Mouse (Mus musculus) MEL (cell line): ENCODE measurements around the gene Ccr6. TPM values are rescaled to one million over a fixed set of nuclear protein-coding genes. Genes with fewer than 3 reads are reported as not detected.

Experiments
- DNase-seq: peaks from one replicate; pipeline ENCODE4 v3.0.0; 2011; ENCODE audit warnings: low read depth, low spot score
- H3K27ac ChIP-seq: 2 replicates; pipeline ENCODE4 v1.5.1; 2012; ENCODE audit warnings: low read depth, mild to moderate bottlenecking, control low read depth, low read length, moderate library complexity; ENCODE audit not compliant: control insufficient read depth
- H3K27me3 ChIP-seq, 2 experiments: fragments of 150-350 bp in 1 of 2; sonication (generic) in 1 of 2; 2 replicates each; pipeline ENCODE4 v1.6.1; 2012; ENCODE audit warnings: low read length in 2 of 2, mild to moderate bottlenecking in 2 of 2, improper control_type of control experiment in 1 of 2, moderate library complexity in 1 of 2; ENCODE audit not compliant: insufficient read depth in 2 of 2, control insufficient read depth in 1 of 2
- H3K36me3 ChIP-seq, 2 experiments: 2 replicates each; pipeline ENCODE4 v1.6.1; 2012 to 2014; ENCODE audit warnings: low read length in 2 of 2, improper control_type of control experiment in 1 of 2, inconsistent platforms in 1 of 2, mild to moderate bottlenecking in 1 of 2; ENCODE audit not compliant: insufficient read depth in 2 of 2, control insufficient read depth in 1 of 2
- H3K4me1 ChIP-seq, 2 experiments: fragments of 150-350 bp in 1 of 2; sonication (generic) in 1 of 2; 2 replicates each; pipeline ENCODE4 v1.6.1; 2012; ENCODE audit warnings: low read length in 2 of 2, improper control_type of control experiment in 1 of 2, mild to moderate bottlenecking in 1 of 2; ENCODE audit not compliant: insufficient read depth in 2 of 2, control insufficient read depth in 1 of 2
- H3K4me3 ChIP-seq, 2 experiments: fragments of 150-350 bp in 1 of 2; sonication (generic) in 1 of 2; 2 replicates each; pipeline ENCODE4 v1.5.1; 2012; ENCODE audit warnings: low read depth in 2 of 2, low read length in 2 of 2, mild to moderate bottlenecking in 2 of 2, moderate library complexity in 2 of 2, control low read depth in 1 of 2, improper control_type of control experiment in 1 of 2; ENCODE audit not compliant: control insufficient read depth in 1 of 2, insufficient read depth in 1 of 2
- H3K79me2 ChIP-seq: 2 replicates; pipeline ENCODE4 v1.6.1; 2012; ENCODE audit warnings: mild to moderate bottlenecking, low read length, moderate library complexity; ENCODE audit not compliant: control insufficient read depth, poor library complexity, insufficient read depth
- H3K9ac ChIP-seq: 2 replicates; pipeline ENCODE4 v1.6.1; 2012; ENCODE audit warnings: low read depth, mild to moderate bottlenecking, control low read depth, low read length, moderate library complexity; ENCODE audit not compliant: control insufficient read depth, poor library complexity, severe bottlenecking
- H3K9me3 ChIP-seq: fragments of 150-350 bp; sonication (generic); replicated peaks from 2 replicates; pipeline ENCODE4 v1.6.1; 2012; ENCODE audit warnings: mild to moderate bottlenecking, low read length, improper control_type of control experiment, moderate library complexity; ENCODE audit not compliant: insufficient read depth
- CHD2 ChIP-seq: IDR thresholded peaks from 2 replicates; pipeline ENCODE4 v1.6.1; 2011; ENCODE audit warnings: low read length, improper control_type of control experiment
- CTCF ChIP-seq, 3 experiments: IDR thresholded peaks in 2 of 3; conservative IDR thresholded peaks in 1 of 3; 2 replicates each; pipeline ENCODE4 v1.5.1; 2011 to 2012; ENCODE audit warnings: low read length in 3 of 3, low read depth in 2 of 3, mild to moderate bottlenecking in 2 of 3, improper control_type of control experiment in 1 of 3, inconsistent platforms in 1 of 3, mixed read lengths in 1 of 3, moderate library complexity in 1 of 3; ENCODE audit not compliant: control insufficient read depth in 1 of 3, insufficient read depth in 1 of 3, poor library complexity in 1 of 3, severe bottlenecking in 1 of 3
- ELF1 ChIP-seq: IDR thresholded peaks from 2 replicates; pipeline ENCODE4 v1.6.1; 2014; ENCODE audit warnings: low read depth, mild to moderate bottlenecking, inconsistent platforms, low read length, improper control_type of control experiment, moderate library complexity
- EP300 ChIP-seq, 2 experiments: IDR thresholded peaks; 2 replicates each; pipeline ENCODE4 v1.6.1; 2011; ENCODE audit warnings: improper control_type of control experiment in 2 of 2, low read length in 2 of 2, low read depth in 1 of 2, mild to moderate bottlenecking in 1 of 2
- GATA1 ChIP-seq: IDR thresholded peaks from 2 replicates; pipeline ENCODE4 v1.6.1; 2011; ENCODE audit warnings: low read depth, low read length, improper control_type of control experiment
- HCFC1 ChIP-seq: IDR thresholded peaks from 2 replicates; pipeline ENCODE4 v1.6.1; 2012; ENCODE audit warnings: low read depth, mild to moderate bottlenecking, inconsistent platforms, low read length, improper control_type of control experiment, moderate library complexity
- KAT2A ChIP-seq: conservative IDR thresholded peaks from 2 replicates; pipeline ENCODE4 v1.6.1; 2012; ENCODE audit warnings: low read depth, low read length, improper control_type of control experiment, inconsistent platforms
- MAX ChIP-seq: IDR thresholded peaks from 2 replicates; pipeline ENCODE4 v1.6.1; 2011; ENCODE audit warnings: low read length, improper control_type of control experiment
- MAZ ChIP-seq: IDR thresholded peaks from 2 replicates; pipeline ENCODE4 v1.6.1; 2012; ENCODE audit warnings: low read depth, mild to moderate bottlenecking, inconsistent platforms, low read length, improper control_type of control experiment
- MEF2A ChIP-seq: IDR thresholded peaks from 2 replicates; pipeline ENCODE4 v1.6.1; 2014; ENCODE audit warnings: low read depth, mild to moderate bottlenecking, inconsistent platforms, low read length, improper control_type of control experiment; ENCODE audit not compliant: poor library complexity, insufficient replicate concordance, severe bottlenecking; ENCODE audit errors: extremely low read depth
- MXI1 ChIP-seq: IDR thresholded peaks from 2 replicates; pipeline ENCODE4 v1.6.1; 2011; ENCODE audit warnings: mild to moderate bottlenecking, low read depth, low read length, improper control_type of control experiment
- MYB ChIP-seq: IDR thresholded peaks from 2 replicates; pipeline ENCODE4 v1.6.1; 2011; ENCODE audit warnings: mild to moderate bottlenecking, low read depth, low read length, improper control_type of control experiment
- NELFE ChIP-seq: IDR thresholded peaks from 2 replicates; pipeline ENCODE4 v1.6.1; 2011; ENCODE audit warnings: low read depth, low read length, improper control_type of control experiment
- NRF1 ChIP-seq: IDR thresholded peaks from 2 replicates; pipeline ENCODE4 v1.6.1; 2014; ENCODE audit warnings: low read depth, mild to moderate bottlenecking, inconsistent platforms, low read length, improper control_type of control experiment, moderate library complexity; ENCODE audit not compliant: poor library complexity, insufficient read depth, severe bottlenecking
- POLR2A ChIP-seq, 2 experiments: IDR thresholded peaks; 2 replicates each; pipeline ENCODE4 v1.6.1; 2011 to 2012; ENCODE audit warnings: low read length in 2 of 2, mild to moderate bottlenecking in 2 of 2, control low read depth in 1 of 2, improper control_type of control experiment in 1 of 2, low read depth in 1 of 2, moderate library complexity in 1 of 2; ENCODE audit not compliant: control insufficient read depth in 1 of 2, insufficient read depth in 1 of 2, poor library complexity in 1 of 2
- SIN3A ChIP-seq: IDR thresholded peaks from 2 replicates; pipeline ENCODE4 v1.6.1; 2012; ENCODE audit warnings: low read length, improper control_type of control experiment, inconsistent platforms
- TBP ChIP-seq: IDR thresholded peaks from 2 replicates; pipeline ENCODE4 v1.8.0; 2011; ENCODE audit warnings: low read depth, low read length, improper control_type of control experiment
- TCF12 ChIP-seq: IDR thresholded peaks from 2 replicates; pipeline ENCODE4 v1.6.1; 2014; ENCODE audit warnings: low read depth, mild to moderate bottlenecking, inconsistent platforms, low read length, improper control_type of control experiment, moderate library complexity
- UBTF ChIP-seq: IDR thresholded peaks from 2 replicates; pipeline ENCODE4 v1.6.1; 2012; ENCODE audit warnings: low read depth, mild to moderate bottlenecking, inconsistent platforms, low read length, improper control_type of control experiment, moderate library complexity, borderline replicate concordance; ENCODE audit not compliant: insufficient read depth
- ZC3H11A ChIP-seq: IDR thresholded peaks from 2 replicates; pipeline ENCODE4 v1.6.1; 2012; ENCODE audit warnings: low read depth, mild to moderate bottlenecking, inconsistent platforms, low read length, improper control_type of control experiment
- polyA plus RNA-seq, 2 experiments: library from polyadenylated mRNA; stranded (reverse) in 1 of 2; unstranded in 1 of 2; fragments of >175 nt in 1 of 2; fragments of >200 nt in 1 of 2; gene quantifications; 2 replicates each; pipeline versions ENCODE4 v1.2.1 to v1.2.4; 2012; ENCODE audit warnings: low replicate concordance in 2 of 2, low read depth in 1 of 2; ENCODE audit not compliant: insufficient read length in 2 of 2, insufficient read depth in 1 of 2, missing spikeins in 1 of 2
- total RNA-seq: library from RNA; depleted of rRNA; stranded (reverse); fragments of 300-350 nt; gene quantifications from 2 replicates; pipeline ENCODE4 v1.2.3, GENCODE M21; 2012

Ccr6 gene
- total and polyA plus RNA-seq, 3 experiments: not detected

DNA sequence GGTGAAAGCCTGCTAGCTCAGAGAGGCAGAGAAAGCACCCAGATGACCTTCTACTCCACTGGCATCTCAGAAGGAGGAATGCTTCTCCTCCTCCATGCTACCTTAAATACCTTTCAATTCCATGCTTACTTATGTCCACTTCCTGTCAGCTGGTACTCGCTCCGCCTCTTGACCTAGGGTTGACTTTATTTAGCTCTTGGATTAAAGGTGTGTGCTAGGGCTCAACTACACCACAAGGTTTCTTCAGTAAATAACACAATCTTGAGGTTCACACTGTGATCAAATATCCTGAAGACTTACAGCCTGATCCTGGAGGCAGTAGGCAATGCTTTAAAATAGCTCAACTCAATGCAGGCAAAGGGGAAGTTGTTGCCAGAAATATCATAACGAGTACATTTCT, 6.2 kb upstream of the Ccr6 start:
- Histone ChIP-seq H3K4me1 (peaks cover 0 to 4% of the 10 kb centered on the region in 2 experiments; a peak in 2 of 4 replicates), H3K4me3 (no peak overlapping the region), H3K27ac (no peak overlapping the region), H3K36me3 (no peaks in the 10 kb centered on the region; a peak in 1 of 4 replicates), H3K9me3 (no peaks in the 10 kb centered on the region), H3K27me3 (peaks cover 1 to 11% of the 10 kb centered on the region in 2 experiments; a peak in 3 of 4 replicates), H3K9ac (no peak overlapping the region)
- TF ChIP-seq NRF1: no peak
- TF ChIP-seq CTCF (IDR thresholded peaks at IDR 0.05 in 2 of 3, conservative IDR thresholded peaks at IDR 0.05 in 1 of 3; ENCODE audit: control insufficient read depth in 1 of 3, insufficient read depth in 1 of 3, low read depth in 2 of 3, low read length in 3 of 3, poor library complexity in 1 of 3, severe bottlenecking in 1 of 3): no peak
- TF ChIP-seq MAX: no peak
- TF ChIP-seq MXI1: no peak
- TF ChIP-seq, all 39 proteins: peak for 0
- DNase-seq: no peak
- H3K79me2 ChIP-seq: no peaks in the 10 kb centered on the region

DNA sequence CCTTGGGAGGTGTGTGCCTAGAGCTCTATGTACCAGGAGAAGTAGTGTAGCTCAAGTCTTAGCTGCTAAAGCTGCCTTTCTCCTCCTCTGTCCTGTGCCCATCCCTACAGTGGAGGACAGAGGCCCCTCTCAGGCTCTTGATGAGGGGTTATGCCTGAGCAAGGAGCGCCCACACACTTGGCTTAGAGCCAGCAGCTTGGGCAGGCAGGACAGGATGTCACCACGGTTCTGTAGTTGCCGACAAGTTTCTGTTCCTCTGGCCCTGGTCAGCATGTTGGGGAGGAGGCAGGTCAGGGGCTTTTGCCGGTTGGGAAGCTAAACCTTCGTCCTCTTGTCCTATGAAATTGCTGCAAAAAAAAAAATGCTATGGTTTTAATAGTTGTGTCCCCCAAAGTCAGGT, 3.8 kb upstream of the Ccr6 start:
- no peaks in the 10 kb centered on the region for H3K79me2 ChIP-seq
- H3K4me3 ChIP-seq: no peak overlapping the region
- no peak overlapping the region for H3K9ac ChIP-seq
- H3K4me1 ChIP-seq: peaks cover 0 to 4% of the 10 kb centered on the region in 2 experiments; a peak in 2 of 4 replicates
- no peaks in the 10 kb centered on the region; a peak in 1 of 4 replicates for H3K36me3 ChIP-seq
- H3K27me3 ChIP-seq: peaks cover 9 to 16% of the 10 kb centered on the region in 2 experiments
- DNase-seq: peak; percentile 10
- H3K27ac ChIP-seq: no peak overlapping the region
- no peak for TF ChIP-seq CTCF (IDR thresholded peaks at IDR 0.05 in 2 of 3, conservative IDR thresholded peaks at IDR 0.05 in 1 of 3; ENCODE audit: control insufficient read depth in 1 of 3, insufficient read depth in 1 of 3, low read depth in 2 of 3, low read length in 3 of 3, poor library complexity in 1 of 3, severe bottlenecking in 1 of 3)
- no peak for TF ChIP-seq UBTF
- no peak for TF ChIP-seq TBP
- no peak for TF ChIP-seq MYB
- TF ChIP-seq MEF2A: no peak
- TF ChIP-seq MAZ: no peak
- no peak for TF ChIP-seq KAT2A
- no peak for TF ChIP-seq ZC3H11A
- no peak for TF ChIP-seq HCFC1
- TF ChIP-seq EP300 (IDR thresholded peaks at IDR 0.05; ENCODE audit: low read depth in 1 of 2, low read length in 2 of 2): no peak
- no peak for TF ChIP-seq SIN3A
- TF ChIP-seq CHD2: no peak
- TF ChIP-seq GATA1: no peak
- no peak for TF ChIP-seq NELFE
- no peak for TF ChIP-seq TCF12
- no peak for TF ChIP-seq POLR2A (IDR thresholded peaks at IDR 0.05; ENCODE audit: control insufficient read depth in 1 of 2, insufficient read depth in 1 of 2, low read depth in 1 of 2, low read length in 2 of 2, poor library complexity in 1 of 2)
- TF ChIP-seq ELF1: no peak
- no peaks in the 10 kb centered on the region for H3K9me3 ChIP-seq
